Mouse (Mus musculus) liver, embryonic 14.5 days (tissue): ENCODE measurements around the gene Gpr157.

ENCODE experiments used
- CTCF ChIP-seq: IDR thresholded peaks from 2 replicates; pipeline ENCODE4 v1.5.1; 2016; ENCODE audit warnings: antibody characterized with exemption, low read depth, control low read depth
- EP300 ChIP-seq: IDR thresholded peaks from 2 replicates; pipeline ENCODE4 v1.6.1; 2016; ENCODE audit warnings: antibody characterized with exemption, low read depth

DNA sequence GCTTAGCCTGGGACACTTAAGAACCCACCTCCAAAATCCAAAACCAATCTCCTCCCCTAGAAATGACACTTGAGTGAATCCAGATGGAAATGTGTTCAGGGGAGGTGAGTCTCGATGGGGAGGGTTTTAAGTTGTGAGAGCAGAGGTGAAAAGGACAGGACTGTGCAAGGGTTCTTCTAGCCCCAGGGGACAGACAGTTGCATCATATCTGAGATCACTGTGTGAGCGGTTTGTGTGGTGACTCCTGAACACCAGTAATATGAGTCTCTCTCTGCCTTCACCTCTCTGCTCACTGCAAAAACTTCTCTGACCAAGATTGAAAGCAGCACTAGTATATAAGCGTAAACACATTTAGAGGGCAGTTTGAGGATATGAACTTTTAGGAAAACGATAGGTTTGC is 59.1 kb downstream of the Gpr157 start:
- TF ChIP-seq CTCF: no peak
- no peak for TF ChIP-seq EP300
